Mouse (Mus musculus) embryonic fibroblast, embryonic 13.5 days (primary cell): ENCODE data around the gene Thyn1. TPM values are rescaled to one million over a fixed set of nuclear protein-coding genes. Genes with fewer than 3 reads are reported as not detected.

Experiments used
- H3K27ac ChIP-seq: 2 replicates; pipeline ENCODE4 v1.5.1; 2012; ENCODE audit warnings: low read length, control low read depth, inconsistent platforms; ENCODE audit not compliant: insufficient read depth
- H3K4me1 ChIP-seq: 2 replicates; pipeline ENCODE4 v1.6.1; 2011; ENCODE audit warnings: low read length; ENCODE audit not compliant: control insufficient read depth, insufficient read depth
- H3K4me3 ChIP-seq: 2 replicates; pipeline ENCODE4 v1.5.1; 2011; ENCODE audit warnings: mild to moderate bottlenecking, control low read depth, low read length; ENCODE audit not compliant: insufficient read depth
- CTCF ChIP-seq: IDR thresholded peaks from 2 replicates; pipeline ENCODE4 v1.5.1; 2011; ENCODE audit warnings: mild to moderate bottlenecking, control low read depth, low read length, moderate library complexity, borderline replicate concordance; ENCODE audit not compliant: insufficient read depth
- POLR2A ChIP-seq: IDR thresholded peaks from 2 replicates; pipeline ENCODE4 v1.6.1; 2011; ENCODE audit warnings: low read depth, mild to moderate bottlenecking, control low read depth, low read length, moderate library complexity
- polyA plus RNA-seq: library from polyadenylated mRNA; stranded (reverse); fragments of >200 nt; gene quantifications from 2 replicates; pipeline ENCODE4 v1.2.4, GENCODE M21; 2011; ENCODE audit warnings: low read depth; ENCODE audit not compliant: missing spikeins, insufficient read length

The Thyn1 gene
- 158 and 161 TPM in 2 replicates for polyA plus RNA-seq

GRCm38 (mm10) chr9:26999461-27000395, at the start of gene Thyn1, which contains the start of gene Acad8:
TSS of gene Thyn1 (plus strand) at chr9:26999710.
TSS of gene Acad8 (minus strand) at chr9:26999566.
- TF ChIP-seq CTCF (no peak), POLR2A (peak; percentile 87)
- Histone ChIP-seq H3K4me3 (peak within 1 kb of the TSS; percentile 98), H3K4me1 (peaks cover 8% of the 10 kb centered on the region), H3K27ac (peak within 1 kb of the TSS; percentile 50)

- Histone ChIP-seq H3K4me1 (no peaks in the 10 kb centered on the region), H3K27ac (no peak overlapping the region), H3K4me3 (no peak overlapping the region)
- no peak for TF ChIP-seq CTCF
- TF ChIP-seq POLR2A: no peak
Observed at GRCm38 (mm10) chr9:26977754-26978153, 21.8 kb upstream of the Thyn1 start.

GRCm38 (mm10) chr9:26978776-26979175, 20.7 kb upstream of the Thyn1 start:
- Histone ChIP-seq H3K4me1 (no peaks in the 10 kb centered on the region), H3K4me3 (no peak overlapping the region), H3K27ac (no peak overlapping the region)
- TF ChIP-seq CTCF (no peak), POLR2A (no peak)

GRCm38 (mm10) chr9:26985090-26985613, 14.4 kb upstream of the Thyn1 start:
- Histone ChIP-seq H3K4me3 (no peak overlapping the region), H3K27ac (no peak overlapping the region), H3K4me1 (no peaks in the 10 kb centered on the region; the same call in 1 of the 2 replicates)
- TF ChIP-seq POLR2A (no peak), CTCF (no peak)

GRCm38 (mm10) chr9:26985668-26986277, 13.7 kb upstream of the Thyn1 start:
- Histone ChIP-seq H3K4me1 (no peaks in the 10 kb centered on the region; the same call in 1 of the 2 replicates), H3K27ac (no peak overlapping the region), H3K4me3 (no peak overlapping the region)
- TF ChIP-seq POLR2A: no peak
- TF ChIP-seq CTCF: no peak

- H3K4me3 ChIP-seq: no peak overlapping the region
- no peaks in the 10 kb centered on the region; the same call in 1 of the 2 replicates for H3K4me1 ChIP-seq
- no peak overlapping the region for H3K27ac ChIP-seq
- no peak for TF ChIP-seq CTCF
- no peak for TF ChIP-seq POLR2A
Observed at GRCm38 (mm10) chr9:26990181-26990580, 9.3 kb upstream of the Thyn1 start.

- H3K4me3 ChIP-seq: no peak overlapping the region
- TF ChIP-seq POLR2A (no peak), CTCF (no peak)
- H3K27ac ChIP-seq: no peak overlapping the region
- H3K4me1 ChIP-seq: peaks cover under 1% of the 10 kb centered on the region; the same call in 1 of the 2 replicates
Observed at GRCm38 (mm10) chr9:26993118-26993517, 6.4 kb upstream of the Thyn1 start.

GRCm38 (mm10) chr9:26993900-26994299, 5.6 kb upstream of the Thyn1 start:
- H3K27ac ChIP-seq: no peak overlapping the region
- H3K4me3 ChIP-seq: no peak overlapping the region
- H3K4me1 ChIP-seq: peaks cover 2% of the 10 kb centered on the region; the same call in 1 of the 2 replicates
- TF ChIP-seq CTCF (no peak), POLR2A (no peak)

- Histone ChIP-seq H3K4me1 (peaks cover 8% of the 10 kb centered on the region), H3K4me3 (no peak overlapping the region), H3K27ac (no peak overlapping the region)
- TF ChIP-seq CTCF (no peak), POLR2A (no peak)
Observed at GRCm38 (mm10) chr9:26997062-26997461, 2.4 kb upstream of the Thyn1 start.

- TF ChIP-seq CTCF (no peak), POLR2A (no peak)
- H3K27ac ChIP-seq: no peak overlapping the region
- H3K4me3 ChIP-seq: no peak overlapping the region
- peaks cover 8% of the 10 kb centered on the region for H3K4me1 ChIP-seq
Observed at GRCm38 (mm10) chr9:26997501-26997900, 2.0 kb upstream of the Thyn1 start.
